Comparison of ENCODE assay signal across 18 mouse cellular contexts in genomic region chr16:91605156-91605555, GRCm38 (mm10). TPM values are rescaled to one million over a fixed set of nuclear protein-coding genes. Genes with fewer than 3 reads are reported as not detected.
DNase-seq lines count a peak whose midpoint lies in the region; TF ChIP-seq lines count a peak whose summit lies in the region.
"Had no signal": no experiment of that assay in that cellular context is flagged by ENCODE, and none has a peak within 500 bp of the region (broad histone marks: within the 10 kb centered on the region; RNA-seq: fewer than 3 reads in every experiment).

No protein-coding gene starts in this region.

- H3K4me3 ChIP-seq in heart, embryonic 10.5 days = no peak overlapping the region
- no peak overlapping the region for H3K4me3 ChIP-seq in cerebellum, adult 2 months (replicated peaks; ENCODE audit: insufficient read depth, low read depth, low read length)
- H3K4me3 ChIP-seq: embryonic facial prominence, embryonic 13.5 days; forebrain, embryonic 12.5 days; heart, embryonic 15.5 days; hindbrain, embryonic 12.5 days had no signal

- H3K36me3 ChIP-seq in heart, embryonic 10.5 days = no peaks in the 10 kb centered on the region
- H3K36me3 ChIP-seq: embryonic facial prominence, embryonic 13.5 days; forebrain, embryonic 12.5 days; G1E; heart, embryonic 15.5 days; hindbrain, embryonic 12.5 days had no signal

- H3K4me1 ChIP-seq in heart, embryonic 10.5 days = no peaks in the 10 kb centered on the region
- no peaks in the 10 kb centered on the region for H3K4me1 ChIP-seq in cerebellum, adult 2 months (ENCODE audit: control insufficient read depth, insufficient read depth, low read length)
- H3K4me1 ChIP-seq: embryonic facial prominence, embryonic 13.5 days; forebrain, embryonic 12.5 days; hindbrain, embryonic 12.5 days had no signal

- no peaks in the 10 kb centered on the region for H3K27me3 ChIP-seq in heart, embryonic 10.5 days (ENCODE audit: insufficient read depth, poor library complexity, severe bottlenecking)
- no peaks in the 10 kb centered on the region for H3K27me3 ChIP-seq in cerebellum, adult 2 months (ENCODE audit: control insufficient read depth, insufficient read depth, low read length)
- H3K27me3 ChIP-seq: embryonic facial prominence, embryonic 13.5 days; forebrain, embryonic 12.5 days; heart, embryonic 15.5 days; hindbrain, embryonic 12.5 days had no signal

- no peak overlapping the region for H3K27ac ChIP-seq in heart, embryonic 10.5 days
- H3K27ac ChIP-seq in cerebellum, adult 2 months (ENCODE audit: insufficient read depth, low read length) = no peak overlapping the region
- H3K27ac ChIP-seq: embryonic facial prominence, embryonic 13.5 days; forebrain, embryonic 12.5 days; heart, embryonic 15.5 days; hindbrain, embryonic 12.5 days had no signal

- TF ChIP-seq POLR2A in cerebellum, adult 2 months (IDR thresholded peaks at IDR 0.05; ENCODE audit: borderline replicate concordance, insufficient read depth, low read length) = no peak

- peak; percentile 24 for DNase-seq in adrenal gland, postnatal 25 days
- no peak for DNase-seq in adrenal gland, adult (ENCODE audit: inconsistent age in 2 of 2, low spot score in 1 of 2)
- peak; percentile 56 for DNase-seq in heart, postnatal 4 days
- DNase-seq in heart, embryonic 10.5 days (ENCODE audit: low spot score) = no peak
- DNase-seq in kidney, adult 8-10 months = peak; percentile 48 to 61
- peak; percentile 74 to 75 for DNase-seq in kidney, postnatal 25 days
- DNase-seq in cerebellum, adult 2 months = no peak
- DNase-seq: adrenal gland, postnatal 10 days; B cell, adult 2 months; cerebellum, adult 11-12 months; cerebellum, adult 9-11 months; cerebellum, postnatal 36 days; gastrocnemius, postnatal 10 days had no signal

- WGBS in heart, embryonic 10.5 days = 78% methylated on average over 6 of the region's 6 CpGs
- 79% methylated on average over 6 of the region's 6 CpGs for WGBS in cerebellum, adult 2 months

- H3K9me3 ChIP-seq in heart, embryonic 10.5 days = no peaks in the 10 kb centered on the region
- H3K9me3 ChIP-seq: embryonic facial prominence, embryonic 13.5 days; forebrain, embryonic 12.5 days; G1E; heart, embryonic 15.5 days; hindbrain, embryonic 12.5 days had no signal

- no peak for TF ChIP-seq CTCF in cerebellum, adult 2 months (IDR thresholded peaks at IDR 0.05; ENCODE audit: borderline replicate concordance, insufficient read depth, low read depth, low read length)

RNA-seq across cellular contexts. Expression of gene Tmem50b, which starts 7.6 kb away (rescaled TPM):
- 57.9 and 58.3 TPM in 2 replicates for total RNA-seq in adrenal gland, postnatal 25 days (2021)
- 10 to 100 TPM; 38.9 to 40.9 TPM for total RNA-seq in heart, postnatal 4 days (2021)
- polyA plus RNA-seq in heart, embryonic 10.5 days (2016; fragmentation: Nextera tagmentation; extraction: Ambion mirVana) = 44.7 and 56.1 TPM in 2 replicates
- 147 and 148 TPM in 2 replicates for polyA plus RNA-seq in cerebellum, adult 2 months (2012; rRNA removed)

RNA-seq across cellular contexts. Expression of gene Dnajc28, which starts 13.7 kb away (rescaled TPM):
- 14.5 and 17.1 TPM in 2 replicates for total RNA-seq in adrenal gland, postnatal 25 days (2021)
- total RNA-seq in heart, postnatal 4 days (2021) = 1 to 10 TPM; 4.5 to 5.7 TPM
- 2.7 and 2.9 TPM in 2 replicates for polyA plus RNA-seq in heart, embryonic 10.5 days (2016; fragmentation: Nextera tagmentation; extraction: Ambion mirVana)
- polyA plus RNA-seq in cerebellum, adult 2 months (2012; rRNA removed) = 7.6 and 7.7 TPM in 2 replicates

RNA-seq across cellular contexts. Expression of gene Gart, which starts 41.6 kb away (rescaled TPM):
- total RNA-seq in adrenal gland, postnatal 25 days (2021) = 90.8 and 124 TPM in 2 replicates
- total RNA-seq in heart, postnatal 4 days (2021) = 10 to 100 TPM; 71.2 to 77.2 TPM
- 125 and 144 TPM in 2 replicates for polyA plus RNA-seq in heart, embryonic 10.5 days (2016; fragmentation: Nextera tagmentation; extraction: Ambion mirVana)
- polyA plus RNA-seq in cerebellum, adult 2 months (2012; rRNA removed) = 43.0 and 48.5 TPM in 2 replicates

RNA-seq across cellular contexts. Expression of gene Son, which starts 42.1 kb away (rescaled TPM):
- total RNA-seq in adrenal gland, postnatal 25 days (2021) = 297 and 334 TPM in 2 replicates
- 100 to 1,000 TPM; 234 to 236 TPM for total RNA-seq in heart, postnatal 4 days (2021)
- polyA plus RNA-seq in heart, embryonic 10.5 days (2016; fragmentation: Nextera tagmentation; extraction: Ambion mirVana) = 79.3 and 93.6 TPM in 2 replicates
- 358 and 366 TPM in 2 replicates for polyA plus RNA-seq in cerebellum, adult 2 months (2012; rRNA removed)

RNA-seq across cellular contexts. Expression of gene Ifngr2, which starts 58.3 kb away (rescaled TPM):
- total RNA-seq in adrenal gland, postnatal 25 days (2021) = 20.1 and 31.1 TPM in 2 replicates
- 10 to 100 TPM; 87.1 to 89.9 TPM for total RNA-seq in heart, postnatal 4 days (2021)
- 53.7 and 85.6 TPM in 2 replicates for polyA plus RNA-seq in heart, embryonic 10.5 days (2016; fragmentation: Nextera tagmentation; extraction: Ambion mirVana)
- 33.9 and 34.5 TPM in 2 replicates for polyA plus RNA-seq in cerebellum, adult 2 months (2012; rRNA removed)

Comparison
In these comparisons a context has a peak if more than half of its experiments do, and no peak if none do; other contexts are left out.
1. DNase-seq: peak in adrenal gland, postnatal 25 days (single experiment), heart, postnatal 4 days (single experiment), kidney, adult 8-10 months (2 of 2) and kidney, postnatal 25 days (2 of 2); none in adrenal gland, adult (0 of 2), heart, embryonic 10.5 days (single experiment) and cerebellum, adult 2 months (0 of 2).